Mouse (Mus musculus) ovary, postnatal 36 days (tissue): Measurements from ENCODE around the gene Coq10b.
A peak's percentile ranks its signal among the peaks of the same experiment; 100 is the strongest.
"Not testable (repeated sequence)": the region's sequence is repeated elsewhere in the genome, so short reads cannot be mapped to it uniquely, and the experiment has no call there.

Experiments used
- DNase-seq: peaks from one replicate; pipeline ENCODE4 v3.0.0; 2022; ENCODE audit warnings: low spot score, mixed read lengths

The Coq10b gene

GRCm38 (mm10) chr1:55052355-55052953 lies at the start of gene Coq10b:
Coq10b (plus strand) TSS chr1:55052770.
- peak; percentile 99 for DNase-seq

GRCm38 (mm10) chr1:55008313-55008712 lies 44.3 kb upstream of the Coq10b start:
- not testable (repeated sequence) for DNase-seq

GRCm38 (mm10) chr1:55012513-55012912 lies 40.1 kb upstream of the Coq10b start:
- DNase-seq, result no peak

- no peak for DNase-seq
Measured at GRCm38 (mm10) chr1:55021907-55022306, 30.7 kb upstream of the Coq10b start.

- DNase-seq, result no peak
Measured at GRCm38 (mm10) chr1:55025656-55026430, 26.7 kb upstream of the Coq10b start.

GRCm38 (mm10) chr1:55026444-55027252 lies 25.9 kb upstream of the Coq10b start:
- DNase-seq, result no peak

GRCm38 (mm10) chr1:55027253-55027801 lies 25.2 kb upstream of the Coq10b start, which contains the start of gene Sf3b1:
Sf3b1 (minus strand) TSS chr1:55027481.
- peak; percentile 94 for DNase-seq

- DNase-seq, result no peak
Measured at GRCm38 (mm10) chr1:55027966-55028365, 24.6 kb upstream of the Coq10b start.

- DNase-seq, result no peak
Measured at GRCm38 (mm10) chr1:55028512-55029249, 23.9 kb upstream of the Coq10b start.

GRCm38 (mm10) chr1:55029446-55029845 lies 23.1 kb upstream of the Coq10b start:
- DNase-seq, result no peak

GRCm38 (mm10) chr1:55031026-55031779 lies 21.4 kb upstream of the Coq10b start:
- no peak for DNase-seq

GRCm38 (mm10) chr1:55039944-55040343 lies 12.6 kb upstream of the Coq10b start:
- DNase-seq, result no peak

GRCm38 (mm10) chr1:55041691-55042090 lies 10.9 kb upstream of the Coq10b start:
- DNase-seq, result no peak

GRCm38 (mm10) chr1:55042246-55042645 lies 10.3 kb upstream of the Coq10b start:
- DNase-seq, result no peak

- no peak for DNase-seq
Measured at GRCm38 (mm10) chr1:55043164-55043563, 9.4 kb upstream of the Coq10b start.

- no peak for DNase-seq
Measured at GRCm38 (mm10) chr1:55048841-55049587, 3.6 kb upstream of the Coq10b start.

- no peak for DNase-seq
Measured at GRCm38 (mm10) chr1:55051671-55052070, 899 bp upstream of the Coq10b start.

- peak; percentile 76 for DNase-seq
Measured at GRCm38 (mm10) chr1:55053005-55053404, 435 bp downstream of the Coq10b start.

- DNase-seq, result no peak
Measured at GRCm38 (mm10) chr1:55053596-55053995, 1.0 kb downstream of the Coq10b start.
